Mouse (Mus musculus): ENCODE measurements around the gene Mpv17l2. TPM values are rescaled to one million over a fixed set of nuclear protein-coding genes. Genes with fewer than 3 reads are reported as not detected.

Mpv17l2 gene
- polyA plus RNA-seq (2014; fragmentation: Illumina TruSeq; extraction: RNeasy Lipid Tissue Mini Kit (QIAGEN cat#74804); ENCODE audit: insufficient read depth, low read depth, low replicate concordance) = 36.9 TPM

GRCm38 (mm10) chr8:70760775-70761406 is at the start of gene Mpv17l2:
Gene Mpv17l2 (minus strand): TSS chr8:70760946.

DNA sequence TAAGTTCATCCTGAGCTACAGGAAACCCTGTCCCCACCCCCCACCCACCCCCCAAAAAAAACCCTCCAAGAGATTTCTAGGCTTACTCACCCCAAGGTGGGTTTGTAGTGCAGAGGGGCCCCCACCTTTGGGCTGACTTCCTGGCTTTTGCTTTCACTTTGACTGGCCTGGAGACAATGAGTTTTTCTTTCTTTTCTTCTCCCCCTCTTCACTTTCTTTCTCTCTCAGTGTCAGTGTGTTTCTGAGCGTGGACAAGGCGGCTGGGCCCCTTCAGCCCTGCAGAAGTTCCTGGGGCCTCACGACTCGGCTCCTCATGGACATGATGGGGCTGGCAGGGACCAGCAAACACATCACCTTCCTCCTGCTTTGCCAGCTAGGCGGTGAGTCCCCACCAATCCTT is 47.5 kb upstream of the Mpv17l2 start, which contains the start of gene Il12rb1:
Il12rb1 (plus strand) TSS at position 211 of the 400 bp plus-strand sequence.

DNA sequence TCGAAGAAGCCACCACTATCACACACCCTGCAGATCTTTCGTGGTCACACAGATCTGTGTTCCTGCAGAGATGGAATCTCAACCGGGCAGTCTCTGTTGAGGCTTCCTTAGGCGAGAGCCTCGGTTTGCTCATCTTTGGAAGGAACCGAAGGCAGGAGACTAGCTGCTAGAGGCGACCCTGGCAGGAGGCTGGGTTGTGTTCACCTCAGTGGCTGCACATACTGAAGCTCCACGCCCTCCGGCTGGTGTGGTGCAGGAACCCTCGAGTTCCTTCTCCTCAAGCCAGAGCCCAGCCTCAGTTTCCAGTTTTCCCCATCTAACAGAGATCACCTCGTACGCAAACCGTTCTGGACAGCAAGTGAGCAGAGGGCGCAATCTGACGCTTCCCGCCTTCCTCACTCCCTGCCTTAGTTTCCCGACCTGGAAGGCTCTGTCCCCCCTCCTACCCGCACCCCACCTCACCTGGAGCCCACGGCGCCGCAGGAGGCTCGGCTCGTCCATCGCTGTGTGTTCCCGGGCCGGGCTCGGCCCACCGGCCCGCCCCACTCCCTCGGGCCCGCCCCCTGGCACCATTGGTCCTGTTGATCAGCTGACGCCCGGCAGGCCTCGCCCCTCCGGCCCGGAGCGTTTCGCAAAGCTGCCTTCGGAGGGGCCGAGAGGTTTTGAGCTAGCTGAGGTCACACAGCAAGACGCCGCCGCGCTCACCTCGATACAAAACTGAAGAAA is 43.9 kb upstream of the Mpv17l2 start, which contains the start of gene Mast3:
Mast3 (minus strand) TSS at position 574 of the 726 bp plus-strand sequence.

GRCm38 (mm10) chr8:70776496-70777444 is 16.0 kb upstream of the Mpv17l2 start, which contains the start of gene Pik3r2:
Gene Pik3r2 (minus strand): TSS chr8:70776713.

GRCm38 (mm10) chr8:70754043-70754870 is 6.5 kb downstream of the Mpv17l2 start, which contains the start of gene Rab3a:
Gene Rab3a (plus strand): TSS chr8:70754679.

DNA sequence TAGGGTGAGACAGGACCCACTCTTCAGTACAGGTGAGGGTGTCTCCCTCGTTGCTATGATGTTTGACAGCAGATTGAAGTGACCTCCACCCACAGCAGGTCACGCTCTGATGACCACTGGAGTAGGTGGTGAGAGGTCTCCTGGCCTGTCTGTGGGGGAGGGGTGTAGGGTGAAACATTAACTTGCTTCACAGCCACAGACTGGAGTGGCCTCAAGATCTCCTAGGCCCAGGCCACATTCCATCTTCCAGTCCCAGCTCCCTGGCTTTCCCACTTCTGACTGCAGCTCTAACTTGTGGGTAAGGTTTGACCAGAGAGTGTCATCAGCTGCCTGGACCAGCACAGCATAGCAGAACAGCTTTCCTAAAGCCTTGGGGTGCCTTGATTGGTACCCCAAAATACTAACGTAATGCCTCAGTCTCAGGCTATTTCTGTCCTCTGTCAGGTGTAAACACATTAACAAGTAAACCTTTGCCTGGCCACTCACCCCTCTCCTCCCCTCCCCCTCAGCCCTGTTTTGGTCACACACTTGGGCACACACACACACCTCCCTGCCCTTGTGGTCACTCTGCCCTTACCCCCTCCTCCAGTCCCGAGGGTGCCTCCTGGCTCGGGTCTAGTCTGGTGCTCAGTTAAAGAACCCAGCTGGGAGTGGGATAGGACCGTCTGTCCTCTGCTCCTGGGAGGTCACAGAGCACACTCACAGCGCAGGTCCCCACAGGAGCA is 37.1 kb downstream of the Mpv17l2 start, which contains the start of gene Pde4c:
Pde4c (plus strand) TSS at position 235 of the 725 bp plus-strand sequence.

GRCm38 (mm10) chr8:70718297-70718696 is 42.4 kb downstream of the Mpv17l2 start, which contains the start of gene Gm3336:
Gene Gm3336 (plus strand): TSS chr8:70718543.

Other genes starting within 250 kb of the Mpv17l2 start
- 190 TPM for gene Fkbp8, start 233.2 kb downstream of the Mpv17l2 start, polyA plus RNA-seq (2014; fragmentation: Illumina TruSeq; extraction: RNeasy Lipid Tissue Mini Kit (QIAGEN cat#74804); ENCODE audit: insufficient read depth, low read depth, low replicate concordance)
- gene Kxd1, start 233.0 kb downstream of the Mpv17l2 start, polyA plus RNA-seq (2014; fragmentation: Illumina TruSeq; extraction: RNeasy Lipid Tissue Mini Kit (QIAGEN cat#74804); ENCODE audit: insufficient read depth, low read depth, low replicate concordance) = 48.0 TPM
- 9.7 TPM for gene Ell, start 221.5 kb downstream of the Mpv17l2 start, polyA plus RNA-seq (2014; fragmentation: Illumina TruSeq; extraction: RNeasy Lipid Tissue Mini Kit (QIAGEN cat#74804); ENCODE audit: insufficient read depth, low read depth, low replicate concordance)
- gene Isyna1, start 166.6 kb downstream of the Mpv17l2 start, polyA plus RNA-seq (2014; fragmentation: Illumina TruSeq; extraction: RNeasy Lipid Tissue Mini Kit (QIAGEN cat#74804); ENCODE audit: insufficient read depth, low read depth, low replicate concordance) = 26.4 TPM
- 54.0 TPM for gene Ssbp4, start 152.1 kb downstream of the Mpv17l2 start, polyA plus RNA-seq (2014; fragmentation: Illumina TruSeq; extraction: RNeasy Lipid Tissue Mini Kit (QIAGEN cat#74804); ENCODE audit: insufficient read depth, low read depth, low replicate concordance)
- gene Lrrc25, start 144.8 kb downstream of the Mpv17l2 start, polyA plus RNA-seq (2014; fragmentation: Illumina TruSeq; extraction: RNeasy Lipid Tissue Mini Kit (QIAGEN cat#74804); ENCODE audit: insufficient read depth, low read depth, low replicate concordance) = 6.2 TPM
- 1.6 TPM for gene Gdf15, start 128.5 kb downstream of the Mpv17l2 start, polyA plus RNA-seq (2014; fragmentation: Illumina TruSeq; extraction: RNeasy Lipid Tissue Mini Kit (QIAGEN cat#74804); ENCODE audit: insufficient read depth, low read depth, low replicate concordance)
- 17.7 TPM for gene Pgpep1, start 100.6 kb downstream of the Mpv17l2 start, polyA plus RNA-seq (2014; fragmentation: Illumina TruSeq; extraction: RNeasy Lipid Tissue Mini Kit (QIAGEN cat#74804); ENCODE audit: insufficient read depth, low read depth, low replicate concordance)
- 81.6 TPM for gene Lsm4, start 87.7 kb downstream of the Mpv17l2 start, polyA plus RNA-seq (2014; fragmentation: Illumina TruSeq; extraction: RNeasy Lipid Tissue Mini Kit (QIAGEN cat#74804); ENCODE audit: insufficient read depth, low read depth, low replicate concordance)
- 145 TPM for gene Jund, start 62.0 kb downstream of the Mpv17l2 start, polyA plus RNA-seq (2014; fragmentation: Illumina TruSeq; extraction: RNeasy Lipid Tissue Mini Kit (QIAGEN cat#74804); ENCODE audit: insufficient read depth, low read depth, low replicate concordance)
- not detected for gene Iqcn, start 57.5 kb downstream of the Mpv17l2 start, polyA plus RNA-seq (2014; fragmentation: Illumina TruSeq; extraction: RNeasy Lipid Tissue Mini Kit (QIAGEN cat#74804); ENCODE audit: insufficient read depth, low read depth, low replicate concordance)
- 0.66 TPM for gene Gm3336, start 42.4 kb downstream of the Mpv17l2 start, polyA plus RNA-seq (2014; fragmentation: Illumina TruSeq; extraction: RNeasy Lipid Tissue Mini Kit (QIAGEN cat#74804); ENCODE audit: insufficient read depth, low read depth, low replicate concordance)
- 1.1 TPM for gene Pde4c, start 37.2 kb downstream of the Mpv17l2 start, polyA plus RNA-seq (2014; fragmentation: Illumina TruSeq; extraction: RNeasy Lipid Tissue Mini Kit (QIAGEN cat#74804); ENCODE audit: insufficient read depth, low read depth, low replicate concordance)
- gene Rab3a, start 6.3 kb downstream of the Mpv17l2 start, polyA plus RNA-seq (2014; fragmentation: Illumina TruSeq; extraction: RNeasy Lipid Tissue Mini Kit (QIAGEN cat#74804); ENCODE audit: insufficient read depth, low read depth, low replicate concordance) = 18.7 TPM
- 14.8 TPM for gene Pik3r2, start 15.8 kb upstream of the Mpv17l2 start, polyA plus RNA-seq (2014; fragmentation: Illumina TruSeq; extraction: RNeasy Lipid Tissue Mini Kit (QIAGEN cat#74804); ENCODE audit: insufficient read depth, low read depth, low replicate concordance)
- gene Mast3, start 44.1 kb upstream of the Mpv17l2 start, polyA plus RNA-seq (2014; fragmentation: Illumina TruSeq; extraction: RNeasy Lipid Tissue Mini Kit (QIAGEN cat#74804); ENCODE audit: insufficient read depth, low read depth, low replicate concordance) = 9.9 TPM
- gene Il12rb1, start 47.5 kb upstream of the Mpv17l2 start, polyA plus RNA-seq (2014; fragmentation: Illumina TruSeq; extraction: RNeasy Lipid Tissue Mini Kit (QIAGEN cat#74804); ENCODE audit: insufficient read depth, low read depth, low replicate concordance) = 0.71 TPM
- 10.2 TPM for gene Arrdc2, start 78.8 kb upstream of the Mpv17l2 start, polyA plus RNA-seq (2014; fragmentation: Illumina TruSeq; extraction: RNeasy Lipid Tissue Mini Kit (QIAGEN cat#74804); ENCODE audit: insufficient read depth, low read depth, low replicate concordance)
- 1.1 TPM for gene Kcnn1, start 102.3 kb upstream of the Mpv17l2 start, polyA plus RNA-seq (2014; fragmentation: Illumina TruSeq; extraction: RNeasy Lipid Tissue Mini Kit (QIAGEN cat#74804); ENCODE audit: insufficient read depth, low read depth, low replicate concordance)
- 49.2 TPM for gene Ccdc124, start 113.0 kb upstream of the Mpv17l2 start, polyA plus RNA-seq (2014; fragmentation: Illumina TruSeq; extraction: RNeasy Lipid Tissue Mini Kit (QIAGEN cat#74804); ENCODE audit: insufficient read depth, low read depth, low replicate concordance)
- 0.24 TPM for gene Slc5a5, start 131.8 kb upstream of the Mpv17l2 start, polyA plus RNA-seq (2014; fragmentation: Illumina TruSeq; extraction: RNeasy Lipid Tissue Mini Kit (QIAGEN cat#74804); ENCODE audit: insufficient read depth, low read depth, low replicate concordance)
- 2,851 TPM for gene Rpl18a, start 136.5 kb upstream of the Mpv17l2 start, polyA plus RNA-seq (2014; fragmentation: Illumina TruSeq; extraction: RNeasy Lipid Tissue Mini Kit (QIAGEN cat#74804); ENCODE audit: insufficient read depth, low read depth, low replicate concordance)
- 9.3 TPM for gene Map1s, start 145.0 kb upstream of the Mpv17l2 start, polyA plus RNA-seq (2014; fragmentation: Illumina TruSeq; extraction: RNeasy Lipid Tissue Mini Kit (QIAGEN cat#74804); ENCODE audit: insufficient read depth, low read depth, low replicate concordance)

Data from lung, adult 10 weeks (tissue).